Mouse (Mus musculus) ES-Bruce4 (cell line): ENCODE measurements around the gene Sik3.

Experiments used
- CTCF ChIP-seq: IDR thresholded peaks from one replicate; pipeline ENCODE4 v1.8.1; 2011; ENCODE audit warnings: low read depth, low read length
- EP300 ChIP-seq: IDR thresholded peaks from 2 replicates; pipeline ENCODE4 v1.6.1; 2011; ENCODE audit warnings: low read depth, low read length; ENCODE audit not compliant: insufficient read depth
- POLR2A ChIP-seq: IDR thresholded peaks from one replicate; pipeline ENCODE4 v1.8.1; 2011; ENCODE audit warnings: low read length; ENCODE audit not compliant: insufficient read depth

GRCm38 (mm10) chr9:45963577-45963976, 49.0 kb upstream of the Sik3 start:
- no peak for TF ChIP-seq CTCF
- no peak for TF ChIP-seq EP300
- no peak for TF ChIP-seq POLR2A
